Mouse (Mus musculus) layer of hippocampus, adult 18-20 months (tissue): ENCODE measurements at regions not wholly inside any gene's neighbourhood (a gene's known extent, or its start where the extent isn't known, plus 50 kb on each side); places are given as distances from the start of the nearest gene placed in this dataset.

Source experiments
- DNase-seq, 2 experiments: peaks; one replicate each; pipeline ENCODE4 v3.0.0; 2022; ENCODE audit warnings: low spot score in 2 of 2

- DNase-seq, result no peak
These were observed 322.5 kb downstream of the Amd2 start for GRCm38 (mm10) chr10:35389237-35389636.

- DNase-seq, result peak in 1 of 2 experiments; percentile 1
These were observed 330.0 kb downstream of the Amd2 start for GRCm38 (mm10) chr10:35381688-35382087.
